Mouse (Mus musculus): Measurements from ENCODE around the gene Abca17. TPM values are rescaled to one million over a fixed set of nuclear protein-coding genes. Genes with fewer than 3 reads are reported as not detected.
A peak's percentile ranks its signal among the peaks of the same experiment; 100 is the strongest.

Abca17 gene
- 1 to 10 TPM in 1 of 2 experiments, under 1 TPM in 1; 0.96 to 1.1 TPM for total RNA-seq (2021)

- DNase-seq: no peak
These were observed at the start of gene Abca17 for GRCm38 (mm10) chr17:24350926-24351759. TSS of gene Abca17 (minus strand) at chr17:24351068.

- DNase-seq: no peak
These were observed 43.6 kb upstream of the Abca17 start for GRCm38 (mm10) chr17:24394456-24394855.

- DNase-seq: no peak
These were observed 42.7 kb upstream of the Abca17 start for GRCm38 (mm10) chr17:24393527-24393926.

GRCm38 (mm10) chr17:24391149-24391548 lies 40.3 kb upstream of the Abca17 start:
- no peak for DNase-seq

- DNase-seq: peak; percentile 36 to 39
These were observed 39.0 kb upstream of the Abca17 start for GRCm38 (mm10) chr17:24389865-24390264.

- no peak for DNase-seq
These were observed 37.8 kb upstream of the Abca17 start for GRCm38 (mm10) chr17:24388711-24389110.

GRCm38 (mm10) chr17:24383789-24384188 lies 32.9 kb upstream of the Abca17 start:
- DNase-seq: no peak

- no peak for DNase-seq
These were observed 27.6 kb upstream of the Abca17 start for GRCm38 (mm10) chr17:24378496-24378895.

GRCm38 (mm10) chr17:24375886-24376285 lies 25.0 kb upstream of the Abca17 start:
- no peak for DNase-seq

- no peak for DNase-seq
These were observed 24.3 kb upstream of the Abca17 start for GRCm38 (mm10) chr17:24375094-24375712.

GRCm38 (mm10) chr17:24365863-24366262 lies 15.0 kb upstream of the Abca17 start:
- no peak for DNase-seq

GRCm38 (mm10) chr17:24364461-24364860 lies 13.6 kb upstream of the Abca17 start:
- DNase-seq: no peak

GRCm38 (mm10) chr17:24362527-24362926 lies 11.7 kb upstream of the Abca17 start:
- no peak for DNase-seq

- no peak for DNase-seq
These were observed 10.4 kb upstream of the Abca17 start for GRCm38 (mm10) chr17:24361291-24361690.

- DNase-seq: no peak
These were observed 10.0 kb upstream of the Abca17 start for GRCm38 (mm10) chr17:24360841-24361240.

GRCm38 (mm10) chr17:24359903-24360302 lies 9.0 kb upstream of the Abca17 start:
- no peak for DNase-seq

- no peak for DNase-seq
These were observed 8.1 kb upstream of the Abca17 start for GRCm38 (mm10) chr17:24359006-24359405.

GRCm38 (mm10) chr17:24355284-24355683 lies 4.4 kb upstream of the Abca17 start:
- DNase-seq: no peak

- DNase-seq: no peak
These were observed 3.1 kb upstream of the Abca17 start for GRCm38 (mm10) chr17:24353960-24354359.

GRCm38 (mm10) chr17:24352370-24353194 lies 1.7 kb upstream of the Abca17 start:
- no peak for DNase-seq

GRCm38 (mm10) chr17:24351760-24352357 lies 991 bp upstream of the Abca17 start, which contains the start of gene Abca3:
TSS of gene Abca3 (plus strand) at chr17:24351950.
- peak; percentile 96 to 97 for DNase-seq

- DNase-seq: no peak
These were observed 1.7 kb downstream of the Abca17 start for GRCm38 (mm10) chr17:24349176-24349575.
